Mouse (Mus musculus) T-cell, adult 66 days (primary cell): ENCODE measurements around the gene Mb. TPM values are rescaled to one million over a fixed set of nuclear protein-coding genes. Genes with fewer than 3 reads are reported as not detected.

Experiments used
- total RNA-seq, 2 experiments: library from RNA; stranded (reverse); gene quantifications; 3 replicates in 1 of 2; 4 replicates in 1 of 2; pipeline ENCODE4 v1.2.4; 2023

Gene Mb
- not detected for total RNA-seq

GRCm38 (mm10) chr15:77050570-77050969 is at the start of gene Mb:
TSS of gene Mb (minus strand) at chr15:77050670.

GRCm38 (mm10) chr15:77044597-77045320 is 5.7 kb downstream of the Mb start, which contains the start of gene Apol6:
TSS of gene Apol6 (plus strand) at chr15:77044729.

Other genes with a start within 250 kb of the Mb start
- 10 to 100 TPM; 13.1 to 15.1 TPM for gene Zfp251, start 179.2 kb downstream of the Mb start, total RNA-seq
- 10 to 100 TPM; 18.8 to 19.5 TPM for gene Zfp7, start 171.4 kb downstream of the Mb start, total RNA-seq
- gene Gm49527, start 171.3 kb downstream of the Mb start, total RNA-seq: 1 to 10 TPM in 1 of 2 experiments, not detected in 1; 4.0 TPM
- 1 to 10 TPM; 2.3 to 2.7 TPM for gene Zfp647, start 125.2 kb downstream of the Mb start, total RNA-seq
- 10 to 100 TPM; 41.2 to 41.5 TPM for gene 1110038F14Rik, start 102.2 kb downstream of the Mb start, total RNA-seq
- not detected for gene Apol6, start 5.9 kb downstream of the Mb start, total RNA-seq